Mouse (Mus musculus) hematopoietic stem cell, adult 5-6 weeks (primary cell): ENCODE measurements around the gene Cd69. TPM values are rescaled to one million over a fixed set of nuclear protein-coding genes. Genes with fewer than 3 reads are reported as not detected.

Experiments used
- ATAC-seq, 2 experiments: fragments of 125-278 bp in 1 of 2; replicated peaks in 1 of 2; 2 replicates each; pipeline ENCODE4 v1.8.0; 2016 to 2017; ENCODE audit warnings: inconsistent platforms in 2 of 2, mild to moderate bottlenecking in 2 of 2, moderate number of reproducible peaks in 2 of 2, low read depth in 1 of 2, moderate TSS enrichment in 1 of 2; ENCODE audit not compliant: low FRiP score in 2 of 2, poor library complexity in 2 of 2, severe bottlenecking in 2 of 2, insufficient read depth in 1 of 2, low TSS enrichment in 1 of 2
- total RNA-seq: library from RNA; stranded (forward); fragments of 172-1452, 232-1000 nt; gene quantifications from 2 replicates; pipeline ENCODE4 v1.2.3, GENCODE M21; 2017

Gene Cd69
- total RNA-seq, 1 experiment from 2014 or later: 460 TPM

- peak in 1 of 2 experiments; percentile 5; a peak in 1 of 4 replicates for ATAC-seq
These were observed 41.3 kb downstream of the Cd69 start for GRCm38 (mm10) chr6:129233955-129234369.

GRCm38 (mm10) chr6:129233366-129233954, 41.8 kb downstream of the Cd69 start:
- no peak for ATAC-seq

- peak; percentile 62 to 65 for ATAC-seq
These were observed 42.4 kb downstream of the Cd69 start for GRCm38 (mm10) chr6:129232842-129233205.

GRCm38 (mm10) chr6:129232005-129232841, 43.0 kb downstream of the Cd69 start:
- no peak for ATAC-seq

GRCm38 (mm10) chr6:129229774-129230578, 45.3 kb downstream of the Cd69 start:
- no peak for ATAC-seq

- no peak for ATAC-seq
These were observed 46.1 kb downstream of the Cd69 start for GRCm38 (mm10) chr6:129228935-129229773.

GRCm38 (mm10) chr6:129225078-129225477, 50.2 kb downstream of the Cd69 start:
- no peak for ATAC-seq

- no peak for ATAC-seq
These were observed 51.1 kb downstream of the Cd69 start for GRCm38 (mm10) chr6:129224090-129224489.

- ATAC-seq: no peak
These were observed 51.6 kb downstream of the Cd69 start for GRCm38 (mm10) chr6:129223611-129224010.

GRCm38 (mm10) chr6:129222188-129222800, 52.9 kb downstream of the Cd69 start:
- no peak for ATAC-seq

GRCm38 (mm10) chr6:129221053-129221452, 54.2 kb downstream of the Cd69 start:
- ATAC-seq: no peak

GRCm38 (mm10) chr6:129219897-129220517, 55.2 kb downstream of the Cd69 start:
- ATAC-seq: no peak

- no peak for ATAC-seq
These were observed 57.0 kb downstream of the Cd69 start for GRCm38 (mm10) chr6:129218191-129218696.
